ENCODE assay signal across 9 mouse cellular contexts in genomic region chr9:100520012-100520411, GRCm38 (mm10).
DNase-seq lines count a peak whose midpoint lies in the region.
"Had no signal": no experiment of that assay in that cellular context is flagged by ENCODE, and none has a peak within 500 bp of the region (broad histone marks: within the 10 kb centered on the region; RNA-seq: fewer than 3 reads in every experiment).

No protein-coding gene starts in this region.

- peak; percentile 53 for DNase-seq in cerebellum, adult 9-10 months
- DNase-seq in cerebellum, adult 8-10 months: no peak
- DNase-seq in kidney, postnatal 36 days: peak; percentile 12 to 39
- no peak for DNase-seq in kidney, postnatal 10 days
- peak; percentile 27 for DNase-seq in CD4-positive helper T cell, adult 2 months (ENCODE audit: low read depth, low spot score)
- DNase-seq in lung, postnatal 25 days (ENCODE audit: low spot score): peak; percentile 18
- no peak for DNase-seq in T-cell, adult 2 months (ENCODE audit: low spot score)
- no peak for DNase-seq in frontal cortex, postnatal 25 days (ENCODE audit: low spot score in 2 of 2)
- DNase-seq: spleen, adult 18-20 months had no signal

Comparison
In these comparisons a context has a peak if more than half of its experiments do, and no peak if none do; other contexts are left out.
1. DNase-seq: peak in cerebellum, adult 9-10 months (single experiment), kidney, postnatal 36 days (2 of 2), CD4-positive helper T cell, adult 2 months (single experiment) and lung, postnatal 25 days (single experiment); none in cerebellum, adult 8-10 months (single experiment), kidney, postnatal 10 days (single experiment), T-cell, adult 2 months (single experiment) and frontal cortex, postnatal 25 days (0 of 2).